10 mouse cellular contexts compared by ENCODE assay signal in the genomic region with DNA sequence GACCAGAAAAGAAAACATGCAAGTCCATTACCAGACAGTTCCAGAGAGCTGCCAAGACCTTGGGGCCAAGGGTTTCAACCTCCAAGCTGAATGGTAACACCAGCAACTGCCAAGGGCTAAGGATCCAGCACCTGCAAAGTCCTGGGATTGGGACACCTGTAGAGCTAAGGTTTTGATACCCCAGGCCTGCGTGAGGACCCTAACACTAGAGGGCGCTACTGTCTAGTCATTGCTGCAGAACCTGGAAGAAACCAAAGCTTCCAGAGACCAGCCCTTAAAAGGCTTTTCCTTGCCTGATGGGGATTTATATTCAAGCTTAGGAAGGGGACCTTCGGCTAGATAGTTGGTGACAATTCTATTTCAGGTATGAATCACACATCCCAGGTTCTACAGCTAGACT.
DNase-seq lines count a peak whose midpoint lies in the region; ATAC-seq lines count a peak whose summit lies in the region.
"Had no signal": no experiment of that assay in that cellular context is flagged by ENCODE, and none has a peak within 500 bp of the region (broad histone marks: within the 10 kb centered on the region; RNA-seq: fewer than 3 reads in every experiment).

No protein-coding gene starts in this region.

- H3K4me1 ChIP-seq in kidney, embryonic 15.5 days: peaks cover 22% of the 10 kb centered on the region
- H3K4me1 ChIP-seq in intestine, embryonic 16.5 days (ENCODE audit: control insufficient read depth, insufficient read depth, low read length): no peaks in the 10 kb centered on the region
- H3K4me1 ChIP-seq: hindbrain, embryonic 15.5 days had no signal

- no peak overlapping the region for H3K4me3 ChIP-seq in kidney, embryonic 15.5 days (replicated peaks)
- no peak overlapping the region for H3K4me3 ChIP-seq in intestine, embryonic 16.5 days (ENCODE audit: low read length)
- H3K4me3 ChIP-seq: hindbrain, embryonic 15.5 days had no signal

- H3K27ac ChIP-seq in kidney, embryonic 15.5 days: no peak overlapping the region
- no peak overlapping the region for H3K27ac ChIP-seq in intestine, embryonic 16.5 days (ENCODE audit: low read length)
- H3K27ac ChIP-seq: hindbrain, embryonic 15.5 days had no signal

- WGBS in kidney, embryonic 15.5 days: 76% methylated on average over 3 of the region's 3 CpGs
- WGBS in intestine, embryonic 16.5 days: 66% methylated on average over 3 of the region's 3 CpGs

- H3K9ac ChIP-seq in kidney, embryonic 15.5 days: no peak overlapping the region
- H3K9ac ChIP-seq in intestine, embryonic 16.5 days (ENCODE audit: low read depth, low read length): no peak overlapping the region
- H3K9ac ChIP-seq: hindbrain, embryonic 15.5 days had no signal

- no peaks in the 10 kb centered on the region for H3K27me3 ChIP-seq in kidney, embryonic 15.5 days
- no peaks in the 10 kb centered on the region for H3K27me3 ChIP-seq in intestine, embryonic 16.5 days (replicated peaks; ENCODE audit: control insufficient read depth, insufficient read depth, low read length)
- H3K27me3 ChIP-seq: hindbrain, embryonic 15.5 days had no signal

- no peaks in the 10 kb centered on the region for H3K9me3 ChIP-seq in kidney, embryonic 15.5 days (replicated peaks)
- H3K9me3 ChIP-seq in intestine, embryonic 16.5 days (ENCODE audit: control insufficient read depth, low read length): no peaks in the 10 kb centered on the region
- H3K9me3 ChIP-seq: hindbrain, embryonic 15.5 days had no signal

- ATAC-seq in kidney, embryonic 15.5 days (replicated peaks; ENCODE audit: low FRiP score): no peak
- ATAC-seq in intestine, embryonic 16.5 days: no peak
- ATAC-seq: activated CD4-positive, CD25-positive, alpha-beta regulatory T cell, adult 4 months had no signal

- intact Hi-C loops in left cerebral cortex, postnatal 4 days (cut with DNase I): no loop called here

- H3K4me2 ChIP-seq in kidney, embryonic 15.5 days: no peak overlapping the region
- no peak overlapping the region for H3K4me2 ChIP-seq in intestine, embryonic 16.5 days (ENCODE audit: low read depth, low read length)
- H3K4me2 ChIP-seq: hindbrain, embryonic 15.5 days had no signal

- DNase-seq in kidney, adult 11 months: peak; percentile 24
- DNase-seq in 416B (ENCODE audit: low read depth) (peak; percentile 5), ZHBTc4 (ENCODE audit: low read depth, low spot score) (peak; percentile 60)
- peak; percentile 15 for DNase-seq in kidney, postnatal 14 days
- DNase-seq in yolk sac, embryonic 10.5 days (ENCODE audit: low spot score): no peak
- no peak for DNase-seq in left cerebral cortex, postnatal 4 days

- H3K36me3 ChIP-seq in kidney, embryonic 15.5 days: no peaks in the 10 kb centered on the region
- H3K36me3 ChIP-seq in intestine, embryonic 16.5 days (ENCODE audit: control insufficient read depth, insufficient read depth, low read length): no peaks in the 10 kb centered on the region
- H3K36me3 ChIP-seq: hindbrain, embryonic 15.5 days had no signal

Comparison
In these comparisons a context has a peak if more than half of its experiments do, and no peak if none do; other contexts are left out.
1. DNase-seq: peak in kidney, adult 11 months (single experiment), 416B (single experiment), ZHBTc4 (single experiment) and kidney, postnatal 14 days (single experiment); none in yolk sac, embryonic 10.5 days (single experiment) and left cerebral cortex, postnatal 4 days (single experiment).